Mouse (Mus musculus): ENCODE data around the gene Gm21976. TPM values are rescaled to one million over a fixed set of nuclear protein-coding genes. Genes with fewer than 3 reads are reported as not detected.
A peak's percentile ranks its signal among the peaks of the same experiment; 100 is the strongest.

Gene Gm21976
- polyA plus RNA-seq, 1 experiment from 2014 or later = not detected

- H3K4me1 ChIP-seq = peaks cover 16% of the 10 kb centered on the region
- H3K27ac ChIP-seq = no peak overlapping the region
- peak overlapping the region; percentile 80 for H3K9ac ChIP-seq
- peaks cover 20% of the 10 kb centered on the region; the same call in 1 of the 2 replicates for H3K36me3 ChIP-seq
- no peaks in the 10 kb centered on the region for H3K9me3 ChIP-seq
- no peaks in the 10 kb centered on the region for H3K27me3 ChIP-seq
- peak overlapping the region; percentile 66 for H3K4me3 ChIP-seq
- H3K4me2 ChIP-seq = peak overlapping the region; percentile 79
- ATAC-seq (ENCODE audit: borderline replicate concordance, extremely low read depth, low FRiP score, low TSS enrichment) = no peak
- 27% methylated on average over 5 of the region's 5 CpGs for WGBS
Observed at GRCm38 (mm10) chr13:98264111-98264510, 15.6 kb upstream of the Gm21976 start.

DNA sequence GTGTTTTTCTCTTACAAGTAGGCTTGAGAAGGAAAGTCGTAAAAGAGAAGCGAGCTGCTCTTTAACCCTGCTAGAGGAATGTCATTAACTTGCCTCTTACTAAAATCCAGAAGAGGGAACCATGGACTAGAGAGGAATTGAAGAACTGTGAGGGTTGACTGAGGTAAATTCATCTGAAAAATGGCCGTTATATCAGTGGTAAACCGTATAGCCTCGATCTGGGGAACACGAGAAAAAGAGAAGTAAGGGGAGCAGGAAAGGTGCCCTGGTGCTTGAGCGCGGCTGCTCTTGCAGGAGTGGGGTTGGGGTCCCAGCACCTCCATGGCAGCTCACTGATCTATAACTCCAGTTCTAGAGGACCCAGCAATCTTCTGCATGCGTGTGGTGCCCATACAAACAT is 5.7 kb upstream of the Gm21976 start:
- no peak overlapping the region for H3K4me3 ChIP-seq
- H3K36me3 ChIP-seq = peaks cover 46% of the 10 kb centered on the region
- H3K4me1 ChIP-seq = no peaks in the 10 kb centered on the region
- WGBS = 91% methylated on average over 9 of the region's 9 CpGs
- H3K27ac ChIP-seq = no peak overlapping the region
- H3K4me2 ChIP-seq = no peak overlapping the region
- no peaks in the 10 kb centered on the region for H3K9me3 ChIP-seq
- no peaks in the 10 kb centered on the region for H3K27me3 ChIP-seq
- H3K9ac ChIP-seq = no peak overlapping the region
- no peak for ATAC-seq (ENCODE audit: borderline replicate concordance, extremely low read depth, low FRiP score, low TSS enrichment)

GRCm38 (mm10) chr13:98275646-98276045 is 4.0 kb upstream of the Gm21976 start:
- no peak for ATAC-seq (ENCODE audit: borderline replicate concordance, extremely low read depth, low FRiP score, low TSS enrichment)
- H3K4me3 ChIP-seq = no peak overlapping the region

GRCm38 (mm10) chr13:98276253-98276652 is 3.4 kb upstream of the Gm21976 start:
- Histone ChIP-seq H3K9me3 (no peaks in the 10 kb centered on the region), H3K9ac (no peak overlapping the region), H3K4me2 (no peak overlapping the region), H3K4me1 (no peaks in the 10 kb centered on the region), H3K4me3 (no peak overlapping the region), H3K27ac (no peak overlapping the region), H3K27me3 (no peaks in the 10 kb centered on the region), H3K36me3 (peaks cover 35% of the 10 kb centered on the region)
- WGBS = 87% methylated on average over 7 of the region's 7 CpGs
- ATAC-seq (ENCODE audit: borderline replicate concordance, extremely low read depth, low FRiP score, low TSS enrichment) = no peak

More at GRCm38 (mm10) chr13:98275646-98276045, 4.0 kb upstream of the Gm21976 start:
- Histone ChIP-seq H3K4me1 (no peaks in the 10 kb centered on the region), H3K36me3 (peaks cover 41% of the 10 kb centered on the region), H3K9ac (no peak overlapping the region), H3K27ac (no peak overlapping the region), H3K9me3 (no peaks in the 10 kb centered on the region), H3K27me3 (no peaks in the 10 kb centered on the region), H3K4me2 (no peak overlapping the region)
- 71% methylated on average over 4 of the region's 4 CpGs for WGBS

- Histone ChIP-seq H3K4me1 (no peaks in the 10 kb centered on the region), H3K4me3 (no peak overlapping the region), H3K27ac (no peak overlapping the region), H3K36me3 (peaks cover 24% of the 10 kb centered on the region), H3K4me2 (no peak overlapping the region), H3K9ac (no peak overlapping the region), H3K27me3 (no peaks in the 10 kb centered on the region), H3K9me3 (no peaks in the 10 kb centered on the region)
- 74% methylated on average over 2 of the region's 2 CpGs for whole genome bisulfite sequencing
- ATAC-seq (ENCODE audit: borderline replicate concordance, extremely low read depth, low FRiP score, low TSS enrichment) = no peak
Observed at GRCm38 (mm10) chr13:98277501-98277900, 2.2 kb upstream of the Gm21976 start.

- Histone ChIP-seq H3K27ac (no peak overlapping the region), H3K9ac (no peak overlapping the region), H3K4me2 (no peak overlapping the region), H3K4me1 (no peaks in the 10 kb centered on the region), H3K4me3 (no peak overlapping the region), H3K36me3 (no peaks in the 10 kb centered on the region), H3K9me3 (no peaks in the 10 kb centered on the region), H3K27me3 (no peaks in the 10 kb centered on the region)
- ATAC-seq (ENCODE audit: borderline replicate concordance, extremely low read depth, low FRiP score, low TSS enrichment) = no peak
- 68% methylated on average over 12 of the region's 12 CpGs for WGBS
Observed at GRCm38 (mm10) chr13:98280990-98281650, 1.4 kb downstream of the Gm21976 start.

DNA sequence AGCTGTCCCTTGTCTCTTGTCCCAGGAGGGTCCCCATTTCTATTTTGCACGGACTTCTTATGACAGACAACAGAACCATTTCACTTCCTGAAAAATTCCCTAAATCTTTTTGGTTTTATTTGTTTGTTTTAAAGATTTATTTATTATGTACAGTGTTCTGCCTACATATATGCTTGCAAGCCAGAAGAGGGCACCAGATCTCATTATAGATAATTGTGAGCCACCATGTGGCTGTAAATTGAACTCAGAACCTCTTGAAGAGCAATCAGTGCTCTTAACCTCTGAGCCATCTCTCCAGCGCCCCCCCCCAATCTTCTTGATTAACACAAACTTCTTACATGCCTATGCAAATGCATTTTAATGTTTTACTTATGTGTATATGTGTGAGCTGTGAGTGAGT is 11.0 kb downstream of the Gm21976 start:
- H3K27me3 ChIP-seq = no peaks in the 10 kb centered on the region
- H3K27ac ChIP-seq = no peak overlapping the region
- 19% methylated on average over 2 of the region's 2 CpGs for WGBS
- H3K36me3 ChIP-seq = no peaks in the 10 kb centered on the region
- no peak overlapping the region for H3K4me2 ChIP-seq
- H3K9ac ChIP-seq = no peak overlapping the region
- H3K4me3 ChIP-seq = no peak overlapping the region
- no peaks in the 10 kb centered on the region for H3K4me1 ChIP-seq
- H3K9me3 ChIP-seq = no peaks in the 10 kb centered on the region
- ATAC-seq (ENCODE audit: borderline replicate concordance, extremely low read depth, low FRiP score, low TSS enrichment) = no peak

DNA sequence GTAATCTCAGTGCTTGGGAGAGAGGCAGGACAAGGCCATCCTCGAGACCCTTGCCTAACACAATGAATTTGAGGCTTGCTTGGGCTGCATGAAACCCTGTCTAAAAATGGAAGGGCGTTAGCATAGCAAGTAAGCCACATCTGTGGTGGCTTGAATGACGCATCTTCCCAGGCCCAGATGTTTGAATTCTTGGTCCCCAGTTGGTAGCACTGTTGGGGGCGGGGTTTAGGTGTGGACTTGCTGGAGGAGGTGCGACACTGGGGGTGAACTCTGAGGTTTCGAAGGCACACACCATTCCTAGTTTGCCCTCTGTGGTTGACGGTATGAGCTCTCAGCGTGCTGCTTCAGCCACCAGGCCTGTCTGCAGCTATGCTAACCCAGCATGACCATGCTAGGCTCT is 12.0 kb downstream of the Gm21976 start:
- ATAC-seq (ENCODE audit: borderline replicate concordance, extremely low read depth, low FRiP score, low TSS enrichment) = no peak
- 73% methylated on average over 8 of the region's 8 CpGs for WGBS

GRCm38 (mm10) chr13:98296072-98296471 is 16.4 kb downstream of the Gm21976 start:
- H3K9ac ChIP-seq = no peak overlapping the region
- no peaks in the 10 kb centered on the region for H3K4me1 ChIP-seq
- H3K9me3 ChIP-seq = no peaks in the 10 kb centered on the region
- no peak overlapping the region for H3K4me2 ChIP-seq
- no peak overlapping the region for H3K4me3 ChIP-seq
- ATAC-seq (ENCODE audit: borderline replicate concordance, extremely low read depth, low FRiP score, low TSS enrichment) = no peak
- no peaks in the 10 kb centered on the region for H3K36me3 ChIP-seq
- no peak overlapping the region for H3K27ac ChIP-seq
- H3K27me3 ChIP-seq = no peaks in the 10 kb centered on the region
- 36% methylated on average over 5 of the region's 5 CpGs for WGBS

More for the DNA sequence above, 12.0 kb downstream of the Gm21976 start:
- Histone ChIP-seq H3K4me1 (no peaks in the 10 kb centered on the region), H3K27ac (no peak overlapping the region), H3K27me3 (no peaks in the 10 kb centered on the region), H3K9ac (no peak overlapping the region), H3K9me3 (no peaks in the 10 kb centered on the region), H3K36me3 (no peaks in the 10 kb centered on the region), H3K4me3 (no peak overlapping the region), H3K4me2 (no peak overlapping the region)

DNA sequence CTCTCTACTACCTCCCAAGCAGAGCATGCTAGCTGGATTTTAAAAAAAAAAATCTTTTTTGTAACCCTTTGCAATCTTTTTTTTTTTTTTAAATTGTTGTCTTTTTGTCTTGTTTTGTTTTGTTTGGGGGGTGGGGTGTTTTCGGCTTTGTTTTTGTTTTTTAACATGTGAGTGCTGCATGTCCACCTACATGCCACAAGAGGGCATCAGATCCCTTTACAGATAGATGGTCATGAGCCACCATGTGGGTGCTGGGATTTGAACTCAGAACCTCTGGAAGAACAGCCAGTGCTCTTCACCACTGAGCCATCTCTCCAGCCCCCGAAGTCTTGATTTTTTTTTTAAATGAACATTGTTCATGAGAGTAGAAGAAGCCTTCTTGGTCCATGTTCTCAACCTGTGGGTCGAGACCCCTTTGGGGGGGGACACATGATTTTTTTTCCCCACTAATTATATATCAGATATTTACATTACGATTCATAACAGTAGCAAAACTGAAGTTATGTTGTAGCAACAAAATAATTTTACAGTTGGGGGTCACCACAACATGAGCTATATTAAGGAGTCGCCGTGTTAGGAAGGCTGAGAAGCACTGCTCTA is 18.3 kb downstream of the Gm21976 start:
- Histone ChIP-seq H3K4me3 (no peak overlapping the region), H3K9me3 (no peaks in the 10 kb centered on the region), H3K4me1 (no peaks in the 10 kb centered on the region), H3K36me3 (no peaks in the 10 kb centered on the region), H3K27ac (no peak overlapping the region), H3K9ac (no peak overlapping the region), H3K27me3 (no peaks in the 10 kb centered on the region), H3K4me2 (no peak overlapping the region)
- no peak for ATAC-seq (ENCODE audit: borderline replicate concordance, extremely low read depth, low FRiP score, low TSS enrichment)
- WGBS = 94% methylated on average over 6 of the region's 6 CpGs

- peak overlapping the region; percentile 41 for H3K4me2 ChIP-seq
- H3K9ac ChIP-seq = no peak overlapping the region
- H3K27me3 ChIP-seq = no peaks in the 10 kb centered on the region
- no peaks in the 10 kb centered on the region for H3K4me1 ChIP-seq
- WGBS = 48% methylated on average over 21 of the region's 21 CpGs
- H3K36me3 ChIP-seq = no peaks in the 10 kb centered on the region
- H3K9me3 ChIP-seq = no peaks in the 10 kb centered on the region
- no peak overlapping the region; the same call in 1 of the 2 replicates for H3K4me3 ChIP-seq
- peak; percentile 73 for ATAC-seq (ENCODE audit: borderline replicate concordance, extremely low read depth, low FRiP score, low TSS enrichment)
- no peak overlapping the region for H3K27ac ChIP-seq
Observed at GRCm38 (mm10) chr13:98298833-98299758, 19.4 kb downstream of the Gm21976 start.

GRCm38 (mm10) chr13:98305257-98305656 is 25.6 kb downstream of the Gm21976 start:
- H3K27ac ChIP-seq = no peak overlapping the region
- no peak overlapping the region for H3K4me3 ChIP-seq
- H3K4me1 ChIP-seq = peaks cover 9% of the 10 kb centered on the region
- WGBS = 90% methylated on average over 9 of the region's 9 CpGs
- H3K9me3 ChIP-seq = no peaks in the 10 kb centered on the region
- H3K9ac ChIP-seq = no peak overlapping the region
- peaks cover 22% of the 10 kb centered on the region for H3K36me3 ChIP-seq
- no peak overlapping the region for H3K4me2 ChIP-seq
- no peak for ATAC-seq (ENCODE audit: borderline replicate concordance, extremely low read depth, low FRiP score, low TSS enrichment)
- H3K27me3 ChIP-seq = no peaks in the 10 kb centered on the region
